In genomic region chr5:71657482-71658114, GRCm38 (mm10) we compare ENCODE assay signal across 9 mouse cellular contexts. TPM values are rescaled to one million over a fixed set of nuclear protein-coding genes. Genes with fewer than 3 reads are reported as not detected.
DNase-seq lines count a peak whose midpoint lies in the region; ATAC-seq and TF ChIP-seq lines count a peak whose summit lies in the region.
"Had no signal": no experiment of that assay in that cellular context is flagged by ENCODE, and none has a peak within 500 bp of the region (broad histone marks: within the 10 kb centered on the region; RNA-seq: fewer than 3 reads in every experiment).

Gabrb1 (plus strand) TSS chr5:71658113.

- H3K27ac ChIP-seq in embryonic facial prominence, embryonic 15.5 days (replicated peaks), result no peak within 1 kb of the TSS
- H3K27ac ChIP-seq in hindbrain, embryonic 13.5 days, result no peak within 1 kb of the TSS
- no peak within 1 kb of the TSS for H3K27ac ChIP-seq in small intestine, adult 2 months (ENCODE audit: insufficient read depth, low read depth, low read length)

- H3K36me3 ChIP-seq in embryonic facial prominence, embryonic 15.5 days, result no peaks in the 10 kb centered on the region
- H3K36me3 ChIP-seq in hindbrain, embryonic 13.5 days, result no peaks in the 10 kb centered on the region
- no peaks in the 10 kb centered on the region for H3K36me3 ChIP-seq in small intestine, adult 2 months (ENCODE audit: control insufficient read depth, insufficient read depth, low read length)

- peaks cover 18% of the 10 kb centered on the region for H3K27me3 ChIP-seq in embryonic facial prominence, embryonic 15.5 days
- H3K27me3 ChIP-seq in hindbrain, embryonic 13.5 days, result peaks cover 36% of the 10 kb centered on the region
- H3K27me3 ChIP-seq in small intestine, adult 2 months (ENCODE audit: control insufficient read depth, insufficient read depth, low read length), result no peaks in the 10 kb centered on the region; the same call in 1 of the 2 replicates

- peak; percentile 75 for ATAC-seq in embryonic facial prominence, embryonic 15.5 days (ENCODE audit: insufficient number of reproducible peaks, low FRiP score, low TSS enrichment, low read depth)
- ATAC-seq in hindbrain, embryonic 13.5 days (ENCODE audit: low FRiP score), result peak; percentile 93
- ATAC-seq in megakaryocyte-erythroid progenitor cell, adult 5-6 weeks (replicated peaks; ENCODE audit: low FRiP score, low TSS enrichment, poor library complexity, severe bottlenecking), result 0 out of 2 replicates have a peak, but pooled peaks have one; percentile 18
- no peak for ATAC-seq in erythroblast, adult 5-6 weeks (replicated peaks; ENCODE audit: low FRiP score, poor library complexity, severe bottlenecking)

- intact Hi-C loops in left cerebral cortex, postnatal 25 days (cut with DNase I), result loop anchor here (2.0 to 10.0 kb wide), 4 partner anchors 43 to 437 kb away; no protein-coding TSS in a partner anchor

- WGBS in embryonic facial prominence, embryonic 15.5 days, result 1% methylated on average over 49 of the region's 49 CpGs
- WGBS in hindbrain, embryonic 13.5 days, result under 1% methylated on average over 48 of the region's 49 CpGs
- WGBS in small intestine, adult 2 months, result 1% methylated on average over 49 of the region's 49 CpGs

- H3K9me3 ChIP-seq in embryonic facial prominence, embryonic 15.5 days (replicated peaks), result no peaks in the 10 kb centered on the region
- no peaks in the 10 kb centered on the region for H3K9me3 ChIP-seq in hindbrain, embryonic 13.5 days

- DNase-seq in thymus, postnatal 4 days, result peak; percentile 25
- DNase-seq in thymus, postnatal 0 days (ENCODE audit: low spot score), result no peak
- DNase-seq in left cerebral cortex, postnatal 25 days (ENCODE audit: low spot score in 2 of 2), result peak; percentile 73 to 77

- no peak for TF ChIP-seq CTCF in small intestine, adult 2 months (IDR thresholded peaks at IDR 0.05; ENCODE audit: extremely low read depth, insufficient read length, insufficient replicate concordance, low read depth, low read length)

- peaks cover 9% of the 10 kb centered on the region; the same call in 1 of the 2 replicates for H3K4me1 ChIP-seq in embryonic facial prominence, embryonic 15.5 days
- H3K4me1 ChIP-seq in hindbrain, embryonic 13.5 days (replicated peaks), result peaks cover 18% of the 10 kb centered on the region
- H3K4me1 ChIP-seq in small intestine, adult 2 months (ENCODE audit: control insufficient read depth, insufficient read depth, insufficient read length, low read length), result peaks cover 2% of the 10 kb centered on the region; the same call in 1 of the 2 replicates

- peak within 1 kb of the TSS; percentile 96 for H3K4me2 ChIP-seq in embryonic facial prominence, embryonic 15.5 days (replicated peaks)
- peak within 1 kb of the TSS; percentile 97 for H3K4me2 ChIP-seq in hindbrain, embryonic 13.5 days

- H3K9ac ChIP-seq in embryonic facial prominence, embryonic 15.5 days, result no peak within 1 kb of the TSS; the same call in 1 of the 2 replicates
- H3K9ac ChIP-seq in hindbrain, embryonic 13.5 days, result peak within 1 kb of the TSS; percentile 73

- no peak for TF ChIP-seq POLR2A in small intestine, adult 2 months (IDR thresholded peaks at IDR 0.05; ENCODE audit: low read depth, low read length)

- peak within 1 kb of the TSS; percentile 58 for H3K4me3 ChIP-seq in embryonic facial prominence, embryonic 15.5 days (replicated peaks)
- H3K4me3 ChIP-seq in hindbrain, embryonic 13.5 days, result peak within 1 kb of the TSS; percentile 64
- H3K4me3 ChIP-seq in small intestine, adult 2 months (ENCODE audit: low read depth, low read length), result peak within 1 kb of the TSS; percentile 42

RNA-seq across cellular contexts. Expression of gene Gabrb1, which starts in this region (rescaled TPM):
- 0.03 and 0.22 TPM in 2 replicates for polyA plus RNA-seq in thymus, postnatal 0 days (2015; fragmentation: Nextera tagmentation; extraction: Ambion mirVana)
- polyA plus RNA-seq in embryonic facial prominence, embryonic 15.5 days (2015; fragmentation: Nextera tagmentation; extraction: Ambion mirVana), result 0.89 and 1.2 TPM in 2 replicates
- polyA plus RNA-seq in hindbrain, embryonic 13.5 days (2015; fragmentation: Nextera tagmentation; extraction: Ambion mirVana), result 10.8 and 11.1 TPM in 2 replicates
- total RNA-seq in left cerebral cortex, postnatal 25 days (2021), result 10 to 100 TPM; 88.3 to 97.0 TPM
- not detected in 2 replicates for total RNA-seq in megakaryocyte-erythroid progenitor cell, adult 5-6 weeks (2014; fragmentation: Nextera tagmentation)
- not detected in 2 replicates for total RNA-seq in megakaryocyte-erythroid progenitor cell, adult 5-6 weeks (2017)
- polyA plus RNA-seq in small intestine, adult 2 months (2012; rRNA removed), result not detected in 2 replicates
- not detected in 2 replicates for total RNA-seq in erythroblast, adult 5-6 weeks (2015; ENCODE audit: low replicate concordance)
- total RNA-seq in erythroblast, adult 5-6 weeks (2017; ENCODE audit: low replicate concordance), result not detected in 2 replicates
- polyA plus RNA-seq: spleen, adult 2 months had no signal

Comparison
In these comparisons a context has a peak if more than half of its experiments do, and no peak if none do; other contexts are left out.
1. RNA of gene Gabrb1 (total RNA-seq): 88.3 to 97.0 TPM in left cerebral cortex, postnatal 25 days; not detected in megakaryocyte-erythroid progenitor cell, adult 5-6 weeks and not detected in erythroblast, adult 5-6 weeks; every median in the first group is over 10 times any median in the second.
2. Peak in ATAC-seq in megakaryocyte-erythroid progenitor cell, adult 5-6 weeks; RNA of the gene not detected or under 1 TPM.
3. Peak in every context shown above with its lines, with median percentiles within 50 percentile points of each other: H3K4me3 ChIP-seq.